Mouse (Mus musculus) spleen, adult 2 months (tissue): Measurements from ENCODE around the gene Fam217b.

Experiments used
- CTCF ChIP-seq: fragments of 200-500 bp; IDR thresholded peaks from 2 replicates; pipeline ENCODE4 v1.5.1; 2011; ENCODE audit warnings: mild to moderate bottlenecking, inconsistent platforms; ENCODE audit not compliant: insufficient read depth, insufficient read length, insufficient replicate concordance; ENCODE audit errors: extremely low read depth
- POLR2A ChIP-seq: fragments of 200-500 bp; IDR thresholded peaks from 2 replicates; pipeline ENCODE4 v1.6.1; 2011; ENCODE audit warnings: low read depth, low read length, inconsistent platforms

GRCm38 (mm10) chr2:178416970-178417369 is 2.6 kb downstream of the Fam217b start:
- TF ChIP-seq CTCF = no peak
- no peak for TF ChIP-seq POLR2A
